Mouse (Mus musculus) neutrophil, adult 65 days (primary cell): ENCODE results near the gene A430078G23Rik. TPM values are rescaled to one million over a fixed set of nuclear protein-coding genes. Genes with fewer than 3 reads are reported as not detected.

Source experiments
- total RNA-seq: library from RNA; stranded (reverse); gene quantifications from 2 replicates; pipeline ENCODE4 v1.2.4, GENCODE M21; 2023

Gene A430078G23Rik
- 76.9 and 94.4 TPM in 2 replicates for total RNA-seq

DNA sequence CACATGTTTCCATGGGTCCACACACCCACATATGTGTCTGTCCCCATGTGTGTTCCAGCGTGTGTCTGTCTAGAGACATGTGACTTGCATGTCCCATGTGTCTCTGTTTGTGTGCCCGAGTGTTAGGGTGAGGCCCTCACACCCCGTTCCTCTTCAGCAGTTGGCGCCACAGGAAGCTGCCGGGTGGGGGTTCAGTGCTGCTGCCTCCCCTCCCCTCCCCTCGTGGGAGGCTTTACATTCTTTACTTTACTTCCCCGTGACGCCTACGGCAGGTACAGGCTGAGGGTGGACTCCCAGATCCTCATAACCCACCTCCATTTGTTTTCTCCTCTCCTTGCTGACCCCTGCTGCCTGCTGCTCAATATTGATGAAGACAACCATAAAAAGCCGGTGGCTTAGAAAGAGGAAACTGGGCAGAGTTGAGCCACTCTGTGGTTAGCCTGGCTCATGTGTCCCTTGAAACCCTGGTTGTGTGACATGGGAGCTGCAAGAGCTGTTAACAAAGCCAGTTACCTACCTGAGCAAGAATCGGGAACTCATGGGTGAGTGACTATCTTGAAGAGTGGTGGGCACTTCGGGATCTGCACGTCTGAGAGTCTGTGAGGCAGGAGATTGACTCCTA is at the start of gene A430078G23Rik:
Gene A430078G23Rik (plus strand): TSS at position 227 of the 622 bp plus-strand sequence.

DNA sequence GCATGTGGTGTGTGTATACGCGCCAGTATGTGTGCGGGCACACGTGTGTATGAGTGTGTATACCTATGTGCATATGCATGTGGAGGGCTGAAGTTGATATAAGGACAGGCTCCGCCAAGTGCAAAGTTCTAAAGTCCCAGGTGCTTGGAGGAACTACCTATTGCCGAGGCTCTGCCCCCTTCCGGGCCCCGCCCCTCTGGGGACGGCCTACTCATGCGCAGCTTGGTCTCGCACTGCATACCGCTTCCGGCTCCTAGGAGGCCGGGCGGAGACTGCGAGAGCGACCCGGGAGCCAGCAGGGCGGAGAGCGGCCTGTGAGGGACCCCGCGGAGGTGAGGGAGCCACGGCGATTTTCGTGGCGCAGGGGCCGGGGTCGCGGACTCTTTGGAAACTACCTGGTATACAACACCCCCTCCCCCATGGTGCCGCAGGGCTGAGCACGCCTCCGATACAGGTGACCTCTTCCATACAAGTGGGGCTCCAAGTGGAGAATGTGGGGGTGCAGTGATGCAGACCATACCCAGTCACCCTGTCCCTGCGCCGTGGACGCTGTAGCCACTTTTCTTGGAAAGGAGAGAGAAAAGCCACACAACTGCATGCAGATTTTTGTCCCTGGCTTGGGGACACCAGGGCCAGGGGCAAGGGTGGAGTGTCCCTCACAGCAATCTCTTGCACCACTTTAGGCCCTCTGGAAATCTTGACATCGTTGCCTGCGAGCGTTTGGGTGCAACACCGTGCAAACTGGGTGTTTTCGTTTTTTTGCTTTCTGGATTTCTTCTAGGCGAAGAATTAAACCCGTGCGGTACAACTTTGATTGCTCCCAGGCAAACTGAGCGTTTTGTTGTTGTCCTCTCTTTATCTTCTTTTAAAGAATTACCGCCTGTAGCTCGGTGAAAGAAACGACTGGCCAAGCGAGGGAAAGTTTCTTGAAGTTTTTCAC is 39.8 kb downstream of the A430078G23Rik start, which contains the start of gene Arhgef18:
Gene Arhgef18 (plus strand): TSS at position 236 of the 940 bp plus-strand sequence.

Other genes starting within 250 kb of the A430078G23Rik start
- 82.0 and 134 TPM in 2 replicates for gene Insr, start 73.8 kb upstream of the A430078G23Rik start, total RNA-seq
- 92.2 and 115 TPM in 2 replicates for gene Arhgef18, start 39.6 kb downstream of the A430078G23Rik start, total RNA-seq
- gene Pex11g, start 114.3 kb downstream of the A430078G23Rik start, total RNA-seq: 0.50 and 1.0 TPM in 2 replicates
- gene Tex45, start 117.4 kb downstream of the A430078G23Rik start, total RNA-seq: 1.7 and 3.9 TPM in 2 replicates
- gene Zfp358, start 139.7 kb downstream of the A430078G23Rik start, total RNA-seq: 3.0 and 5.0 TPM in 2 replicates
- 26.7 and 31.6 TPM in 2 replicates for gene Mcoln1, start 147.0 kb downstream of the A430078G23Rik start, total RNA-seq
- 20.0 and 20.5 TPM in 2 replicates for gene Pnpla6, start 162.0 kb downstream of the A430078G23Rik start, total RNA-seq
- not detected in 2 replicates for gene C330021F23Rik, start 214.6 kb downstream of the A430078G23Rik start, total RNA-seq
- 0.16 TPM in 1 of 2 replicates, not detected in the other for gene Camsap3, start 233.9 kb downstream of the A430078G23Rik start, total RNA-seq